Mouse (Mus musculus) MEL (cell line): ENCODE data around the gene Hcrtr1. TPM values are rescaled to one million over a fixed set of nuclear protein-coding genes. Genes with fewer than 3 reads are reported as not detected.

Experiments used
- DNase-seq: peaks from one replicate; pipeline ENCODE4 v3.0.0; 2011; ENCODE audit warnings: low read depth, low spot score
- H3K27ac ChIP-seq: 2 replicates; pipeline ENCODE4 v1.5.1; 2012; ENCODE audit warnings: low read depth, mild to moderate bottlenecking, control low read depth, low read length, moderate library complexity; ENCODE audit not compliant: control insufficient read depth
- H3K27me3 ChIP-seq, 2 experiments: fragments of 150-350 bp in 1 of 2; sonication (generic) in 1 of 2; 2 replicates each; pipeline ENCODE4 v1.6.1; 2012; ENCODE audit warnings: low read length in 2 of 2, mild to moderate bottlenecking in 2 of 2, improper control_type of control experiment in 1 of 2, moderate library complexity in 1 of 2; ENCODE audit not compliant: insufficient read depth in 2 of 2, control insufficient read depth in 1 of 2
- H3K36me3 ChIP-seq, 2 experiments: 2 replicates each; pipeline ENCODE4 v1.6.1; 2012 to 2014; ENCODE audit warnings: low read length in 2 of 2, improper control_type of control experiment in 1 of 2, inconsistent platforms in 1 of 2, mild to moderate bottlenecking in 1 of 2; ENCODE audit not compliant: insufficient read depth in 2 of 2, control insufficient read depth in 1 of 2
- H3K4me1 ChIP-seq, 2 experiments: fragments of 150-350 bp in 1 of 2; sonication (generic) in 1 of 2; 2 replicates each; pipeline ENCODE4 v1.6.1; 2012; ENCODE audit warnings: low read length in 2 of 2, improper control_type of control experiment in 1 of 2, mild to moderate bottlenecking in 1 of 2; ENCODE audit not compliant: insufficient read depth in 2 of 2, control insufficient read depth in 1 of 2
- H3K4me3 ChIP-seq, 2 experiments: fragments of 150-350 bp in 1 of 2; sonication (generic) in 1 of 2; 2 replicates each; pipeline ENCODE4 v1.5.1; 2012; ENCODE audit warnings: low read depth in 2 of 2, low read length in 2 of 2, mild to moderate bottlenecking in 2 of 2, moderate library complexity in 2 of 2, control low read depth in 1 of 2, improper control_type of control experiment in 1 of 2; ENCODE audit not compliant: control insufficient read depth in 1 of 2, insufficient read depth in 1 of 2
- H3K79me2 ChIP-seq: 2 replicates; pipeline ENCODE4 v1.6.1; 2012; ENCODE audit warnings: mild to moderate bottlenecking, low read length, moderate library complexity; ENCODE audit not compliant: control insufficient read depth, poor library complexity, insufficient read depth
- H3K9ac ChIP-seq: 2 replicates; pipeline ENCODE4 v1.6.1; 2012; ENCODE audit warnings: low read depth, mild to moderate bottlenecking, control low read depth, low read length, moderate library complexity; ENCODE audit not compliant: control insufficient read depth, poor library complexity, severe bottlenecking
- H3K9me3 ChIP-seq: fragments of 150-350 bp; sonication (generic); replicated peaks from 2 replicates; pipeline ENCODE4 v1.6.1; 2012; ENCODE audit warnings: mild to moderate bottlenecking, low read length, improper control_type of control experiment, moderate library complexity; ENCODE audit not compliant: insufficient read depth
- CHD1 ChIP-seq: IDR thresholded peaks from 2 replicates; pipeline ENCODE4 v1.6.1; 2012; ENCODE audit warnings: low read depth, mild to moderate bottlenecking, inconsistent platforms, low read length, improper control_type of control experiment
- CHD2 ChIP-seq: IDR thresholded peaks from 2 replicates; pipeline ENCODE4 v1.6.1; 2011; ENCODE audit warnings: low read length, improper control_type of control experiment
- CTCF ChIP-seq, 3 experiments: IDR thresholded peaks in 2 of 3; conservative IDR thresholded peaks in 1 of 3; 2 replicates each; pipeline ENCODE4 v1.5.1; 2011 to 2012; ENCODE audit warnings: low read length in 3 of 3, low read depth in 2 of 3, mild to moderate bottlenecking in 2 of 3, improper control_type of control experiment in 1 of 3, inconsistent platforms in 1 of 3, mixed read lengths in 1 of 3, moderate library complexity in 1 of 3; ENCODE audit not compliant: control insufficient read depth in 1 of 3, insufficient read depth in 1 of 3, poor library complexity in 1 of 3, severe bottlenecking in 1 of 3
- E2F4 ChIP-seq: IDR thresholded peaks from 2 replicates; pipeline ENCODE4 v1.6.1; 2011; ENCODE audit warnings: low read depth, low read length, improper control_type of control experiment, borderline replicate concordance
- EP300 ChIP-seq, 2 experiments: IDR thresholded peaks; 2 replicates each; pipeline ENCODE4 v1.6.1; 2011; ENCODE audit warnings: improper control_type of control experiment in 2 of 2, low read length in 2 of 2, low read depth in 1 of 2, mild to moderate bottlenecking in 1 of 2
- GABPA ChIP-seq: IDR thresholded peaks from 2 replicates; pipeline ENCODE4 v1.6.1; 2012; ENCODE audit warnings: low read depth, mild to moderate bottlenecking, inconsistent platforms, low read length, improper control_type of control experiment, moderate library complexity
- GATA1 ChIP-seq: IDR thresholded peaks from 2 replicates; pipeline ENCODE4 v1.6.1; 2011; ENCODE audit warnings: low read depth, low read length, improper control_type of control experiment
- JUND ChIP-seq: IDR thresholded peaks from 2 replicates; pipeline ENCODE4 v1.6.1; 2011; ENCODE audit warnings: low read depth, mild to moderate bottlenecking, improper control_type of control experiment, low read length
- KAT2A ChIP-seq: conservative IDR thresholded peaks from 2 replicates; pipeline ENCODE4 v1.6.1; 2012; ENCODE audit warnings: low read depth, low read length, improper control_type of control experiment, inconsistent platforms
- MAFK ChIP-seq: IDR thresholded peaks from 2 replicates; pipeline ENCODE4 v1.6.1; 2011; ENCODE audit warnings: low read depth, mild to moderate bottlenecking, low read length, improper control_type of control experiment, borderline replicate concordance
- MAZ ChIP-seq: IDR thresholded peaks from 2 replicates; pipeline ENCODE4 v1.6.1; 2012; ENCODE audit warnings: low read depth, mild to moderate bottlenecking, inconsistent platforms, low read length, improper control_type of control experiment
- MEF2A ChIP-seq: IDR thresholded peaks from 2 replicates; pipeline ENCODE4 v1.6.1; 2014; ENCODE audit warnings: low read depth, mild to moderate bottlenecking, inconsistent platforms, low read length, improper control_type of control experiment; ENCODE audit not compliant: poor library complexity, insufficient replicate concordance, severe bottlenecking; ENCODE audit errors: extremely low read depth
- MXI1 ChIP-seq: IDR thresholded peaks from 2 replicates; pipeline ENCODE4 v1.6.1; 2011; ENCODE audit warnings: mild to moderate bottlenecking, low read depth, low read length, improper control_type of control experiment
- MYC ChIP-seq: IDR thresholded peaks from 2 replicates; pipeline ENCODE4 v1.6.1; 2011; ENCODE audit warnings: low read depth, mild to moderate bottlenecking, low read length, improper control_type of control experiment, moderate library complexity
- NELFE ChIP-seq: IDR thresholded peaks from 2 replicates; pipeline ENCODE4 v1.6.1; 2011; ENCODE audit warnings: low read depth, low read length, improper control_type of control experiment
- POLR2AphosphoS2 ChIP-seq: IDR thresholded peaks from 2 replicates; pipeline ENCODE4 v1.6.1; 2011; ENCODE audit warnings: low read length, improper control_type of control experiment
- TAL1 ChIP-seq: IDR thresholded peaks from 2 replicates; pipeline ENCODE4 v1.6.1; 2012; ENCODE audit warnings: mild to moderate bottlenecking, inconsistent platforms, low read length, moderate library complexity, mixed read lengths
- USF2 ChIP-seq, 2 experiments: IDR thresholded peaks; 2 replicates each; pipeline ENCODE4 v1.6.1; 2011 to 2012; ENCODE audit warnings: improper control_type of control experiment in 2 of 2, low read length in 2 of 2, borderline replicate concordance in 1 of 2, inconsistent platforms in 1 of 2, low read depth in 1 of 2, mild to moderate bottlenecking in 1 of 2; ENCODE audit not compliant: insufficient read depth in 1 of 2
- ZC3H11A ChIP-seq: IDR thresholded peaks from 2 replicates; pipeline ENCODE4 v1.6.1; 2012; ENCODE audit warnings: low read depth, mild to moderate bottlenecking, inconsistent platforms, low read length, improper control_type of control experiment
- ZKSCAN1 ChIP-seq: IDR thresholded peaks from 2 replicates; pipeline ENCODE4 v1.6.1; 2012; ENCODE audit warnings: low read depth, mild to moderate bottlenecking, inconsistent platforms, low read length, improper control_type of control experiment, moderate library complexity
- polyA plus RNA-seq, 2 experiments: library from polyadenylated mRNA; stranded (reverse) in 1 of 2; unstranded in 1 of 2; fragments of >175 nt in 1 of 2; fragments of >200 nt in 1 of 2; gene quantifications; 2 replicates each; pipeline versions ENCODE4 v1.2.1 to v1.2.4; 2012; ENCODE audit warnings: low replicate concordance in 2 of 2, low read depth in 1 of 2; ENCODE audit not compliant: insufficient read length in 2 of 2, insufficient read depth in 1 of 2, missing spikeins in 1 of 2
- total RNA-seq: library from RNA; depleted of rRNA; stranded (reverse); fragments of 300-350 nt; gene quantifications from 2 replicates; pipeline ENCODE4 v1.2.3, GENCODE M21; 2012

The Hcrtr1 gene
- total and polyA plus RNA-seq, 3 experiments = not detected

- Histone ChIP-seq H3K27ac (no peak overlapping the region), H3K36me3 (peaks cover 0 to 6% of the 10 kb centered on the region in 2 experiments; a peak in 2 of 4 replicates), H3K4me1 (peaks cover 0 to 16% of the 10 kb centered on the region in 2 experiments; a peak in 2 of 4 replicates), H3K9me3 (no peaks in the 10 kb centered on the region), H3K4me3 (no peak overlapping the region), H3K9ac (no peak overlapping the region), H3K27me3 (no peaks in the 10 kb centered on the region), H3K79me2 (no peaks in the 10 kb centered on the region)
- TF ChIP-seq ZKSCAN1 = no peak
- no peak for TF ChIP-seq ZC3H11A
- no peak for TF ChIP-seq JUND
- TF ChIP-seq KAT2A = no peak
- TF ChIP-seq E2F4 = no peak
- no peak for TF ChIP-seq CHD2
- no peak for TF ChIP-seq POLR2AphosphoS2
- TF ChIP-seq MAZ = no peak
- no peak for TF ChIP-seq GATA1
- no peak for TF ChIP-seq MEF2A
- no peak for TF ChIP-seq MYC
- TF ChIP-seq CTCF (IDR thresholded peaks at IDR 0.05 in 2 of 3, conservative IDR thresholded peaks at IDR 0.05 in 1 of 3; ENCODE audit: control insufficient read depth in 1 of 3, insufficient read depth in 1 of 3, low read depth in 2 of 3, low read length in 3 of 3, poor library complexity in 1 of 3, severe bottlenecking in 1 of 3) = no peak
- DNase-seq = no peak
These were observed 27.4 kb upstream of the Hcrtr1 start for GRCm38 (mm10) chr4:130166592-130166991.

DNA sequence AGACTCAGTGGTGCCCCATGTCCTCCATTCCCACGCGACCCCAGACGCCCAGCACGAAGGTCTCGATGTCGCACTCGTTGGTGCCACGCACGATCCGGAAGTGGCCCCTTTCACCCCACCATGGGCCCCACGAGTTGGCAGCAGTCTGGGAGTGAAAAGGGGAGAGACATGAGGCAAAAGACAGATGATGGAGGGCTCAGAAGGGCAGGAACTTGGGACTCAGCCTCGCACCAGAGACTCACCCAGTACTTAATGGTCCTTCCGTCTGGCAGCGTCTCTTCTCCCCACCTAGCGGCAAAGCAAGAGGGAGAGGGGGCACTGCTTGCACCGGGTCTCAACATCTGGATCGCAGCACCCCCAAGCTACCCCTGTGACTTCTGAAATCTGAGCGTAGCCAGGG, 26.9 kb upstream of the Hcrtr1 start:
- Histone ChIP-seq H3K27me3 (no peaks in the 10 kb centered on the region), H3K27ac (no peak overlapping the region)
- TF ChIP-seq GABPA = no peak
- no peak for TF ChIP-seq MAFK
- no peak for TF ChIP-seq MXI1
- TF ChIP-seq TAL1 = no peak
- no peak for TF ChIP-seq NELFE
- no peak for TF ChIP-seq USF2 (IDR thresholded peaks at IDR 0.05; ENCODE audit: borderline replicate concordance in 1 of 2, insufficient read depth in 1 of 2, low read depth in 1 of 2, low read length in 2 of 2)
- no peak for TF ChIP-seq EP300 (IDR thresholded peaks at IDR 0.05; ENCODE audit: low read depth in 1 of 2, low read length in 2 of 2)
- no peak for TF ChIP-seq ZKSCAN1
- TF ChIP-seq CHD1 = no peak
- TF ChIP-seq, all 39 proteins: peak for 0
- H3K9me3 ChIP-seq = no peaks in the 10 kb centered on the region
- H3K4me1 ChIP-seq = peaks cover 0 to 16% of the 10 kb centered on the region in 2 experiments; a peak in 2 of 4 replicates
- DNase-seq = no peak
- H3K9ac ChIP-seq = no peak overlapping the region
- peaks cover 0 to 6% of the 10 kb centered on the region in 2 experiments; a peak in 2 of 4 replicates for H3K36me3 ChIP-seq
- H3K79me2 ChIP-seq = no peaks in the 10 kb centered on the region
- no peak overlapping the region for H3K4me3 ChIP-seq
